9 mouse cellular contexts compared by ENCODE assay signal in the genomic region with DNA sequence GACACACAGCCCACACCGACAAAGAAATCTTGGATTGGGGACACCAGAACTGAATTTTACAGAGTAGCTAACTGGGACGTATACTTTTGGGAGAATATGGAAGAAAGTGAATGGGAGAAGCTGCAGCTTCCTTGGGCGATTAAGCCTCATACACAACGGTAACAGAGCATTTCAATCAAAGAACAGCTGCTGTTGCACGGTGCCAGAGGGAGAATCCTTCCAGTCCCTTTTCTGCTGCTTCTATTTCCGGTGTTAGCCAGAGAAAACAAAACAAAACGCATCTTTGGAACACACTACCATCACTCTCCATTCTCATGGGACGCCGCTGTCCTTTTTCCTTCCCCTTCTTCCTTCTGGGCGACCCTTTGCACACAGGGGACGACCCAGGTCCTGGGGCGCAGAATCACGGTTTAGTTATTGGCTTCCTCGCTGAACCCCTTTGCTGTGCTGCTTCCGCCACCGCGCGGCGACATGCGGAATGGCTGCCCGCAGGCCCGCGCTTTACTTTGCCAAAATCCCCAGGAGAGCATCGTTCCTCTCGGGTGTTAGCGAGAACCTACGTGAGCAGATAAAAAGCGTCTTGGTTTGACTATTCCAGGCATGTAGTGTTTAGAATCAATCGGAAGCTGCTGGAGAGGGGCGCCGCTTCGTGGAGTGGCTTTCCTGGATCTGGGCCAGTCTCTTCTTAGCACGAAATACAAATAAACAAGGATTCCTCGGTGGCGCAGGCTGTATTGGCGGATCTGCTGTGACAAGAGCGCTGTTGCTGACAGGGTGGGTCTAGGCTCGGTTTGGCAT.
DNase-seq lines count a peak whose midpoint lies in the region; ATAC-seq and TF ChIP-seq lines count a peak whose summit lies in the region.
"Had no signal": no experiment of that assay in that cellular context is flagged by ENCODE, and none has a peak within 500 bp of the region (broad histone marks: within the 10 kb centered on the region; RNA-seq: fewer than 3 reads in every experiment).

No protein-coding gene starts in this region.

- H3K36me3 ChIP-seq in CH12.LX (replicated peaks in 1 of 2; ENCODE audit: control insufficient read depth in 1 of 2, insufficient read depth in 1 of 2, low read length in 1 of 2), result no peaks in the 10 kb centered on the region
- no peaks in the 10 kb centered on the region for H3K36me3 ChIP-seq in forebrain, embryonic 12.5 days (replicated peaks)
- H3K36me3 ChIP-seq in heart, embryonic 16.5 days (ENCODE audit: control insufficient read depth, insufficient read depth), result no peaks in the 10 kb centered on the region
- H3K36me3 ChIP-seq in liver, embryonic 12.5 days, result no peaks in the 10 kb centered on the region
- no peaks in the 10 kb centered on the region for H3K36me3 ChIP-seq in stomach, embryonic 16.5 days (ENCODE audit: control insufficient read depth, insufficient read depth, low read length)

- peak overlapping the region in 1 of 3 experiments; percentile 52 for H3K4me3 ChIP-seq in CH12.LX (replicated peaks in 1 of 3; ENCODE audit: low read depth in 2 of 3, low read length in 2 of 3, poor library complexity in 1 of 3)
- peak overlapping the region; percentile 38 for H3K4me3 ChIP-seq in forebrain, embryonic 12.5 days (replicated peaks)
- H3K4me3 ChIP-seq in heart, embryonic 16.5 days (ENCODE audit: low read length), result peak overlapping the region; percentile 52
- H3K4me3 ChIP-seq in liver, embryonic 12.5 days, result peak overlapping the region; percentile 31
- peak overlapping the region; percentile 42 for H3K4me3 ChIP-seq in stomach, embryonic 16.5 days (replicated peaks; ENCODE audit: low read length)
- H3K4me3 ChIP-seq: erythroblast, embryonic 14.5 days had no signal

- H3K79me2 ChIP-seq in CH12.LX (replicated peaks; ENCODE audit: control insufficient read depth, extremely low read depth, insufficient read depth, poor library complexity, severe bottlenecking), result no peaks in the 10 kb centered on the region

- TF ChIP-seq EP300 in CH12.LX (IDR thresholded peaks at IDR 0.05; ENCODE audit: low read length), result no peak

- no peak overlapping the region for H3K9ac ChIP-seq in CH12.LX (ENCODE audit: insufficient read depth, low read depth)
- H3K9ac ChIP-seq in forebrain, embryonic 12.5 days, result peak overlapping the region; percentile 44
- H3K9ac ChIP-seq in heart, embryonic 16.5 days (ENCODE audit: low read length), result peak overlapping the region; percentile 53
- no peak overlapping the region; the same call in 1 of the 2 replicates for H3K9ac ChIP-seq in liver, embryonic 12.5 days
- H3K9ac ChIP-seq in stomach, embryonic 16.5 days (ENCODE audit: low read length), result peak overlapping the region; percentile 64

- TF ChIP-seq POLR2A in CH12.LX (IDR thresholded peaks at IDR 0.05; ENCODE audit: low read depth, low read length), result no peak

- 4% methylated on average over 38 of the region's 38 CpGs for WGBS in forebrain, embryonic 12.5 days
- WGBS in heart, embryonic 16.5 days, result 4% methylated on average over 38 of the region's 38 CpGs
- WGBS in liver, embryonic 12.5 days (ENCODE audit: insufficient replicate concordance), result 4% methylated on average over 38 of the region's 38 CpGs
- 3% methylated on average over 38 of the region's 38 CpGs for WGBS in stomach, embryonic 16.5 days

- TF ChIP-seq CTCF in CH12.LX (conservative IDR thresholded peaks at IDR 0.05 in 1 of 2, IDR thresholded peaks at IDR 0.05 in 1 of 2; ENCODE audit: low read depth in 2 of 2, low read length in 2 of 2), result peak; percentile 31 to 64

- H3K27ac ChIP-seq in CH12.LX (ENCODE audit: insufficient read depth, low read depth), result no peak overlapping the region
- peak overlapping the region; percentile 73 for H3K27ac ChIP-seq in forebrain, embryonic 12.5 days
- H3K27ac ChIP-seq in heart, embryonic 16.5 days (ENCODE audit: low read length), result no peak overlapping the region
- no peak overlapping the region for H3K27ac ChIP-seq in liver, embryonic 12.5 days
- H3K27ac ChIP-seq in stomach, embryonic 16.5 days (ENCODE audit: low read length), result peak overlapping the region; percentile 58

- no peaks in the 10 kb centered on the region for H3K27me3 ChIP-seq in CH12.LX (replicated peaks)
- 0 out of 2 replicates have a peak, but pooled peaks cover 4% of the 10 kb centered on the region for H3K27me3 ChIP-seq in forebrain, embryonic 12.5 days
- peaks cover 11% of the 10 kb centered on the region; the same call in 1 of the 2 replicates for H3K27me3 ChIP-seq in heart, embryonic 16.5 days (ENCODE audit: control insufficient read depth, insufficient read depth, low read length)
- H3K27me3 ChIP-seq in liver, embryonic 12.5 days (replicated peaks), result no peaks in the 10 kb centered on the region; the same call in 1 of the 2 replicates
- no peaks in the 10 kb centered on the region for H3K27me3 ChIP-seq in stomach, embryonic 16.5 days (ENCODE audit: control insufficient read depth, insufficient read depth, low read length)

- dilution Hi-C loops in CH12.LX (cut with MboI; ENCODE audit: extremely low pct_ligation_motif_present, extremely low pct_unique_long_range_greater_than_20kb, low sequenced_read_pairs), result no loop called here

- no peak overlapping the region for H3K4me2 ChIP-seq in CH12.LX (ENCODE audit: insufficient read depth, low read depth, poor library complexity, severe bottlenecking)
- H3K4me2 ChIP-seq in forebrain, embryonic 12.5 days, result peak overlapping the region; percentile 55
- H3K4me2 ChIP-seq in heart, embryonic 16.5 days (ENCODE audit: low read depth, low read length), result peak overlapping the region; percentile 76
- peak overlapping the region; percentile 67 for H3K4me2 ChIP-seq in liver, embryonic 12.5 days
- peak overlapping the region; percentile 58 for H3K4me2 ChIP-seq in stomach, embryonic 16.5 days (ENCODE audit: low read depth, low read length)

- H3K4me1 ChIP-seq in CH12.LX (ENCODE audit: control insufficient read depth in 1 of 2, insufficient read depth in 2 of 2), result peaks cover 0 to 11% of the 10 kb centered on the region in 2 experiments; a peak in 2 of 4 replicates
- peaks cover 15% of the 10 kb centered on the region for H3K4me1 ChIP-seq in forebrain, embryonic 12.5 days
- H3K4me1 ChIP-seq in heart, embryonic 16.5 days (ENCODE audit: control insufficient read depth, insufficient read depth, low read length), result no peaks in the 10 kb centered on the region; the same call in 1 of the 2 replicates
- H3K4me1 ChIP-seq in liver, embryonic 12.5 days, result peaks cover 14% of the 10 kb centered on the region
- H3K4me1 ChIP-seq in stomach, embryonic 16.5 days (ENCODE audit: control insufficient read depth, insufficient read depth, low read length), result peaks cover 10% of the 10 kb centered on the region

- in situ Hi-C loops in CH12.LX (cut with MboI; ENCODE audit: low pct_ligation_motif_present, low pct_unique_long_range_greater_than_20kb, low sequenced_read_pairs), result loop anchor here (25.0 kb wide), 1 partner anchor 1097 kb away; no protein-coding TSS in a partner anchor

- peak; percentile 83 for DNase-seq in CH12.LX (ENCODE audit: extremely low read depth)
- peak; percentile 16 for DNase-seq in c-Kit-positive CD71-positive TER-119-negative erythroid progenitor cells, embryonic 14.5 days (ENCODE audit: low read depth)
- DNase-seq in kidney, postnatal 14 days, result peak; percentile 79
- peak; percentile 8 to 31 for DNase-seq in natural killer cell, adult 2 months (ENCODE audit: low spot score in 2 of 2)

- H3K9me3 ChIP-seq in CH12.LX (replicated peaks; ENCODE audit: low read length), result no peaks in the 10 kb centered on the region
- H3K9me3 ChIP-seq in forebrain, embryonic 12.5 days, result no peaks in the 10 kb centered on the region
- no peaks in the 10 kb centered on the region for H3K9me3 ChIP-seq in heart, embryonic 16.5 days (replicated peaks; ENCODE audit: control insufficient read depth, low read length)
- no peaks in the 10 kb centered on the region for H3K9me3 ChIP-seq in liver, embryonic 12.5 days (replicated peaks)
- H3K9me3 ChIP-seq in stomach, embryonic 16.5 days (replicated peaks; ENCODE audit: control insufficient read depth, low read length), result no peaks in the 10 kb centered on the region

- TF ChIP-seq RAD21 in CH12.LX (IDR thresholded peaks at IDR 0.05; ENCODE audit: low read depth, low read length), result peak; percentile 63

- ATAC-seq in forebrain, embryonic 12.5 days (ENCODE audit: low FRiP score), result peak; percentile 89
- ATAC-seq in heart, embryonic 16.5 days (replicated peaks; ENCODE audit: extremely low read depth, insufficient read depth, low FRiP score), result peak; percentile 78
- ATAC-seq in liver, embryonic 12.5 days, result peak; percentile 67; the same call in 1 of the 2 replicates
- peak; percentile 85 for ATAC-seq in stomach, embryonic 16.5 days (ENCODE audit: insufficient read depth, low FRiP score)

TF ChIP-seq in CH12.LX, 34 proteins besides CTCF, POLR2A, EP300 and RAD21:
- TF ChIP-seq ZKSCAN1 (IDR thresholded peaks at IDR 0.05; ENCODE audit: borderline replicate concordance, low read depth, low read length), result no peak
- peak; percentile 15; the same call in 1 of the 2 replicates for TF ChIP-seq NRF1 (IDR thresholded peaks at IDR 0.05; ENCODE audit: low read depth, low read length)
- TF ChIP-seq MEF2A (IDR thresholded peaks at IDR 0.05; ENCODE audit: borderline replicate concordance, low read depth, low read length), result no peak
- TF ChIP-seq SMC3 (IDR thresholded peaks at IDR 0.05; ENCODE audit: low read depth, low read length), result peak; percentile 43
TF ChIP-seq in CH12.LX: peak in this region for 2.

Comparison
In these comparisons a context has a peak if more than half of its experiments do, and no peak if none do; other contexts are left out.
1. DNase-seq: peak in every context shown above with its lines; median percentile 83 in CH12.LX; 79 in kidney, postnatal 14 days; 20 in natural killer cell, adult 2 months; 16 in c-Kit-positive CD71-positive TER-119-negative erythroid progenitor cells, embryonic 14.5 days.
2. H3K27ac ChIP-seq: peak in forebrain, embryonic 12.5 days (single experiment) and stomach, embryonic 16.5 days (single experiment); none in CH12.LX (single experiment), heart, embryonic 16.5 days (single experiment) and liver, embryonic 12.5 days (single experiment).
3. H3K9ac ChIP-seq: peak in forebrain, embryonic 12.5 days (single experiment), heart, embryonic 16.5 days (single experiment) and stomach, embryonic 16.5 days (single experiment); none in CH12.LX (single experiment) and liver, embryonic 12.5 days (single experiment).
4. Peak in every context shown above with its lines, with median percentiles within 50 percentile points of each other: ATAC-seq.